Comparison of ENCODE assay signal across 24 mouse cellular contexts in the genomic region with DNA sequence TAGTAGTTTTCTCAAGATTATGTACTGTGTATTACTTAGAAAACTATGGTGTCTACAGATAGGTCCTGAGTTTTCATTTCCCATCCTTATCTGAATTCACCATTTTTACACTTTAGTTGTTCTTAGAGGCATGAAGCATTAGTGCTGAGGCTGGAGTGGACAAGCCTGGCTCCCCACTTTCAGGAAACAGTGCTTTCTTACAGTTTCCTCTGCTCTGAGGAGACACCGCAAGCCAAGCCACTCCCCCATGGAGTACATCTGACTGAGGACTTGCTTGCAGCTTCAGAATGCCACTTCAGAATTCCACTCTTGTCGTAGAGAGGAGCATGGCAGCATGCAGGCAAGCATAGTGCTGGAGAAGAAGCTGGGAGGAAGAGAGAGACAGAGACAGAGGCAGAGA.
"Had no signal": no experiment of that assay in that cellular context is flagged by ENCODE, and none has a peak within 500 bp of the region (broad histone marks: within the 10 kb centered on the region; RNA-seq: fewer than 3 reads in every experiment).

No protein-coding gene starts in this region.

- H3K27me3 ChIP-seq: heart, embryonic 12.5 days; hindbrain, embryonic 13.5 days; hindbrain, embryonic 15.5 days; kidney, embryonic 15.5 days; limb, embryonic 13.5 days; limb, embryonic 15.5 days had no signal

- H3K9me3 ChIP-seq: heart, embryonic 10.5 days; heart, embryonic 12.5 days; hindbrain, embryonic 13.5 days; hindbrain, embryonic 15.5 days; kidney, embryonic 15.5 days; limb, embryonic 13.5 days; limb, embryonic 15.5 days had no signal

- H3K36me3 ChIP-seq: heart, embryonic 10.5 days; heart, embryonic 12.5 days; hindbrain, embryonic 13.5 days; hindbrain, embryonic 15.5 days; kidney, embryonic 15.5 days; limb, embryonic 13.5 days; limb, embryonic 15.5 days had no signal

- H3K4me1 ChIP-seq: heart, embryonic 10.5 days; heart, embryonic 12.5 days; hindbrain, embryonic 13.5 days; hindbrain, embryonic 15.5 days; kidney, embryonic 15.5 days; limb, embryonic 13.5 days; limb, embryonic 15.5 days had no signal

- H3K4me3 ChIP-seq: gastrocnemius, adult 2 months; heart, embryonic 10.5 days; heart, embryonic 12.5 days; hindbrain, embryonic 13.5 days; hindbrain, embryonic 15.5 days; kidney, embryonic 15.5 days; limb, embryonic 13.5 days; limb, embryonic 15.5 days had no signal

- H3K4me2 ChIP-seq: heart, embryonic 12.5 days; hindbrain, embryonic 13.5 days; hindbrain, embryonic 15.5 days; kidney, embryonic 15.5 days; limb, embryonic 13.5 days; limb, embryonic 15.5 days had no signal

- ATAC-seq: hindbrain, postnatal 0 days; intestine, embryonic 16.5 days had no signal

- DNase-seq: gastrocnemius, adult 2 months; gastrocnemius, postnatal 10 days; gastrocnemius, postnatal 25 days; heart, adult 18-20 months; heart, postnatal 10 days; heart, postnatal 4 days; kidney, adult 11 months; kidney, adult 2 months; kidney, adult 9 months; kidney, postnatal 14 days; kidney, postnatal 36 days; layer of hippocampus, adult 9-11 months; layer of hippocampus, postnatal 36 days; left cerebral cortex, postnatal 4 days had no signal

- H3K27ac ChIP-seq: gastrocnemius, adult 2 months; heart, embryonic 10.5 days; hindbrain, embryonic 13.5 days; hindbrain, embryonic 15.5 days; hindbrain, postnatal 0 days; kidney, embryonic 15.5 days; kidney, postnatal 0 days; limb, embryonic 13.5 days; limb, embryonic 15.5 days had no signal

- H3K9ac ChIP-seq: heart, embryonic 12.5 days; hindbrain, embryonic 13.5 days; hindbrain, embryonic 15.5 days; kidney, embryonic 15.5 days; limb, embryonic 13.5 days; limb, embryonic 15.5 days had no signal
